Mouse (Mus musculus) limb, embryonic 14.5 days (tissue): Measurements from ENCODE around the gene Brip1. TPM values are rescaled to one million over a fixed set of nuclear protein-coding genes. Genes with fewer than 3 reads are reported as not detected.

Source experiments
- ATAC-seq: fragments of 200-750 bp; cut with Nextera tagmentation; 2 replicates; pipeline ENCODE4 v1.8.0; 2017; ENCODE audit warnings: low read depth, moderate number of reproducible peaks, moderate TSS enrichment; ENCODE audit not compliant: low FRiP score
- DNase-seq: peaks from one replicate; pipeline ENCODE4 v3.0.0-alpha.2; 2015; ENCODE audit warnings: low spot score
- H3K27ac ChIP-seq: fragments of 300-500 bp; sonication (generic); replicated peaks from 2 replicates; pipeline ENCODE4 v1.5.1; 2014; ENCODE audit warnings: low read depth, mild to moderate bottlenecking, low read length, moderate library complexity, mixed read lengths
- H3K27me3 ChIP-seq: fragments of 300-500 bp; sonication (generic); 2 replicates; pipeline ENCODE4 v1.6.1; 2014; ENCODE audit warnings: low read length, mixed read lengths; ENCODE audit not compliant: control insufficient read depth, insufficient read depth
- H3K36me3 ChIP-seq: fragments of 300-500 bp; sonication (generic); 2 replicates; pipeline ENCODE4 v1.6.1; 2014; ENCODE audit warnings: mild to moderate bottlenecking, low read length, moderate library complexity, mixed read lengths; ENCODE audit not compliant: control insufficient read depth, insufficient read depth
- H3K4me1 ChIP-seq: fragments of 300-500 bp; sonication (generic); 2 replicates; pipeline ENCODE4 v1.6.1; 2014; ENCODE audit warnings: antibody characterized with exemption, low read length, mixed read lengths; ENCODE audit not compliant: control insufficient read depth, insufficient read depth
- H3K4me2 ChIP-seq: fragments of 300-500 bp; sonication (generic); replicated peaks from 2 replicates; pipeline ENCODE4 v1.6.1; 2014; ENCODE audit warnings: low read depth, mild to moderate bottlenecking, low read length, moderate library complexity; ENCODE audit not compliant: severe bottlenecking
- H3K4me3 ChIP-seq: fragments of 300-500 bp; sonication (generic); replicated peaks from 2 replicates; pipeline ENCODE4 v1.5.1; 2014; ENCODE audit warnings: low read length
- H3K9ac ChIP-seq: fragments of 300-500 bp; sonication (generic); 2 replicates; pipeline ENCODE4 v1.6.1; 2014; ENCODE audit warnings: mild to moderate bottlenecking, low read depth, low read length, moderate library complexity; ENCODE audit not compliant: severe bottlenecking
- H3K9me3 ChIP-seq: fragments of 300-500 bp; sonication (generic); 2 replicates; pipeline ENCODE4 v1.6.1; 2016; ENCODE audit warnings: low read length; ENCODE audit not compliant: control insufficient read depth
- POLR2A ChIP-seq: fragments of 200-500 bp; IDR thresholded peaks from 2 replicates; pipeline ENCODE4 v1.8.0; 2012; ENCODE audit warnings: inconsistent platforms, mild to moderate bottlenecking, moderate library complexity, borderline replicate concordance; ENCODE audit not compliant: insufficient read depth, insufficient read length; ENCODE audit errors: extremely low read depth
- WGBS: fragments of 180-500 bp; shearing (Covaris S2); extraction: QIAGEN DNeasy Blood & Tissue Kit; methylation state at CpG from one replicate; pipeline ENCODE4 v1.1.7; 2014; 5-methylcytosine and 5-hydroxymethylcytosine counted together
- polyA plus RNA-seq, 2 experiments: library from polyadenylated mRNA; depleted of rRNA in 1 of 2; stranded (reverse) in 1 of 2; unstranded in 1 of 2; fragments of >200 nt; fragmentation: Nextera tagmentation in 1 of 2; extraction: Ambion mirVana in 1 of 2; gene quantifications; 2 replicates each; pipeline versions ENCODE4 v1.2.1 to v1.2.3; 2012 to 2014

The Brip1 gene
- polyA plus RNA-seq, 2 experiments, result 5.1 to 8.8 TPM

GRCm38 (mm10) chr11:86067154-86067553, 133.8 kb downstream of the Brip1 start:
- Histone ChIP-seq H3K9me3 (no peaks in the 10 kb centered on the region), H3K27me3 (no peaks in the 10 kb centered on the region), H3K4me3 (no peak overlapping the region), H3K4me1 (peaks cover 6% of the 10 kb centered on the region; the same call in 1 of the 2 replicates), H3K9ac (no peak overlapping the region), H3K27ac (no peak overlapping the region), H3K36me3 (0 out of 2 replicates have a peak, but pooled peaks cover 10% of the 10 kb centered on the region), H3K4me2 (no peak overlapping the region)
- 63% methylated on average over 8 of the region's 8 CpGs for WGBS
- DNase-seq (peak; percentile 68), ATAC-seq (no peak)
- no peak for TF ChIP-seq POLR2A

GRCm38 (mm10) chr11:86064881-86065280, 136.1 kb downstream of the Brip1 start:
- H3K4me2 ChIP-seq, result no peak overlapping the region
- TF ChIP-seq POLR2A, result no peak

GRCm38 (mm10) chr11:86061243-86061642, 139.8 kb downstream of the Brip1 start:
- Histone ChIP-seq H3K9ac (no peak overlapping the region), H3K4me1 (no peaks in the 10 kb centered on the region), H3K9me3 (no peaks in the 10 kb centered on the region), H3K27ac (no peak overlapping the region), H3K4me2 (no peak overlapping the region), H3K27me3 (no peaks in the 10 kb centered on the region), H3K36me3 (peaks cover 8% of the 10 kb centered on the region; the same call in 1 of the 2 replicates), H3K4me3 (no peak overlapping the region)
- DNase-seq (no peak), ATAC-seq (no peak)
- TF ChIP-seq POLR2A, result no peak
- WGBS, result 92% methylated on average over 8 of the region's 8 CpGs

More at GRCm38 (mm10) chr11:86064881-86065280, 136.1 kb downstream of the Brip1 start:
- 87% methylated on average over 5 of the region's 5 CpGs for WGBS
- H3K9me3 ChIP-seq, result no peaks in the 10 kb centered on the region
- DNase-seq (no peak), ATAC-seq (no peak)
- H3K36me3 ChIP-seq, result peaks cover 8% of the 10 kb centered on the region; the same call in 1 of the 2 replicates
- no peak overlapping the region for H3K4me3 ChIP-seq
- H3K4me1 ChIP-seq, result peaks cover 6% of the 10 kb centered on the region; the same call in 1 of the 2 replicates
- no peak overlapping the region for H3K9ac ChIP-seq
- H3K27ac ChIP-seq, result no peak overlapping the region
- H3K27me3 ChIP-seq, result no peaks in the 10 kb centered on the region

- no peaks in the 10 kb centered on the region for H3K27me3 ChIP-seq
- DNase-seq (no peak), ATAC-seq (no peak)
- H3K9me3 ChIP-seq, result no peaks in the 10 kb centered on the region
- no peak overlapping the region for H3K4me2 ChIP-seq
- WGBS, result 74% methylated on average over 4 of the region's 4 CpGs
- H3K4me3 ChIP-seq, result no peak overlapping the region
- no peak overlapping the region for H3K9ac ChIP-seq
- H3K4me1 ChIP-seq, result no peaks in the 10 kb centered on the region
- H3K27ac ChIP-seq, result no peak overlapping the region
- TF ChIP-seq POLR2A, result no peak
- H3K36me3 ChIP-seq, result peaks cover 8% of the 10 kb centered on the region; the same call in 1 of the 2 replicates
Measured at GRCm38 (mm10) chr11:86059123-86059522, 141.9 kb downstream of the Brip1 start.

- H3K27me3 ChIP-seq, result no peaks in the 10 kb centered on the region
- WGBS, result 73% methylated on average over 7 of the region's 7 CpGs
Measured at GRCm38 (mm10) chr11:86055806-86056205, 145.2 kb downstream of the Brip1 start.

More at GRCm38 (mm10) chr11:86055806-86056205, 145.2 kb downstream of the Brip1 start:
- H3K27ac ChIP-seq, result no peak overlapping the region
- ATAC-seq (no peak), DNase-seq (no peak)
- H3K4me3 ChIP-seq, result no peak overlapping the region
- H3K9me3 ChIP-seq, result no peaks in the 10 kb centered on the region
- no peak for TF ChIP-seq POLR2A
- no peak overlapping the region for H3K4me2 ChIP-seq
- H3K9ac ChIP-seq, result no peak overlapping the region
- H3K4me1 ChIP-seq, result peaks cover 7% of the 10 kb centered on the region
- H3K36me3 ChIP-seq, result no peaks in the 10 kb centered on the region
